Comparison of ENCODE assay signal across 8 mouse cellular contexts in genomic region chr1:90972911-90973573, GRCm38 (mm10). TPM values are rescaled to one million over a fixed set of nuclear protein-coding genes. Genes with fewer than 3 reads are reported as not detected.
DNase-seq lines count a peak whose midpoint lies in the region; ATAC-seq lines count a peak whose summit lies in the region.

No protein-coding gene starts in this region.

- H3K27me3 ChIP-seq in embryonic facial prominence, embryonic 14.5 days (replicated peaks; ENCODE audit: control insufficient read depth, insufficient read depth, low read length), result no peaks in the 10 kb centered on the region
- H3K27me3 ChIP-seq in heart, embryonic 10.5 days (ENCODE audit: insufficient read depth, poor library complexity, severe bottlenecking), result no peaks in the 10 kb centered on the region
- no peaks in the 10 kb centered on the region for H3K27me3 ChIP-seq in kidney, embryonic 14.5 days (ENCODE audit: control insufficient read depth, insufficient read depth, low read length)
- 0 out of 2 replicates have a peak, but pooled peaks cover 4% of the 10 kb centered on the region for H3K27me3 ChIP-seq in limb, embryonic 15.5 days
- H3K27me3 ChIP-seq in splenic B cell, adult 2 months (ENCODE audit: control insufficient read depth, insufficient read depth, low read length, poor library complexity, severe bottlenecking), result no peaks in the 10 kb centered on the region

- no peak overlapping the region for H3K27ac ChIP-seq in embryonic facial prominence, embryonic 14.5 days (replicated peaks; ENCODE audit: low read depth, low read length)
- H3K27ac ChIP-seq in heart, embryonic 10.5 days, result peak overlapping the region; percentile 85
- H3K27ac ChIP-seq in kidney, embryonic 14.5 days (ENCODE audit: low read depth, low read length), result no peak overlapping the region
- no peak overlapping the region for H3K27ac ChIP-seq in limb, embryonic 15.5 days

- H3K9me3 ChIP-seq in embryonic facial prominence, embryonic 14.5 days (ENCODE audit: control insufficient read depth, low read length), result no peaks in the 10 kb centered on the region
- H3K9me3 ChIP-seq in heart, embryonic 10.5 days, result no peaks in the 10 kb centered on the region
- no peaks in the 10 kb centered on the region for H3K9me3 ChIP-seq in kidney, embryonic 14.5 days (ENCODE audit: control insufficient read depth, low read length)
- H3K9me3 ChIP-seq in limb, embryonic 15.5 days, result no peaks in the 10 kb centered on the region

- H3K4me3 ChIP-seq in embryonic facial prominence, embryonic 14.5 days (ENCODE audit: low read depth, low read length), result no peak overlapping the region
- H3K4me3 ChIP-seq in heart, embryonic 10.5 days, result peak overlapping the region; percentile 12; the same call in 1 of the 2 replicates
- no peak overlapping the region for H3K4me3 ChIP-seq in kidney, embryonic 14.5 days (ENCODE audit: low read length)
- no peak overlapping the region for H3K4me3 ChIP-seq in limb, embryonic 15.5 days

- H3K36me3 ChIP-seq in embryonic facial prominence, embryonic 14.5 days (ENCODE audit: control insufficient read depth, insufficient read depth, low read length), result no peaks in the 10 kb centered on the region
- H3K36me3 ChIP-seq in heart, embryonic 10.5 days, result no peaks in the 10 kb centered on the region
- H3K36me3 ChIP-seq in kidney, embryonic 14.5 days (ENCODE audit: control insufficient read depth, insufficient read depth, low read length), result no peaks in the 10 kb centered on the region
- H3K36me3 ChIP-seq in limb, embryonic 15.5 days, result no peaks in the 10 kb centered on the region
- no peaks in the 10 kb centered on the region for H3K36me3 ChIP-seq in splenic B cell, adult 2 months (ENCODE audit: control insufficient read depth, insufficient read depth, low read length, poor library complexity, severe bottlenecking)

- peaks cover 26% of the 10 kb centered on the region for H3K4me1 ChIP-seq in embryonic facial prominence, embryonic 14.5 days (ENCODE audit: control insufficient read depth, insufficient read depth, low read length)
- H3K4me1 ChIP-seq in heart, embryonic 10.5 days, result peaks cover 66% of the 10 kb centered on the region
- peaks cover 14% of the 10 kb centered on the region for H3K4me1 ChIP-seq in kidney, embryonic 14.5 days (ENCODE audit: control insufficient read depth, insufficient read depth, low read length)
- peaks cover 28% of the 10 kb centered on the region for H3K4me1 ChIP-seq in limb, embryonic 15.5 days

- peak; percentile 88 for DNase-seq in 416B (ENCODE audit: low read depth)
- peak; percentile 93 to 95 for DNase-seq in adrenal gland, postnatal 36 days
- peak; percentile 90 for DNase-seq in embryonic facial prominence, embryonic 14.5 days (ENCODE audit: low spot score)
- peak; percentile 93 for DNase-seq in heart, embryonic 10.5 days (ENCODE audit: low spot score)
- DNase-seq in naive thymus-derived CD4-positive, alpha-beta T cell, adult 2 months (ENCODE audit: low read depth), result peak; percentile 81
- DNase-seq in splenic B cell, adult 2 months (ENCODE audit: low read depth, low spot score), result peak; percentile 79

- peak overlapping the region; percentile 30 for H3K4me2 ChIP-seq in embryonic facial prominence, embryonic 14.5 days (ENCODE audit: low read depth, low read length)
- H3K4me2 ChIP-seq in kidney, embryonic 14.5 days (replicated peaks; ENCODE audit: low read depth, low read length), result no peak overlapping the region
- no peak overlapping the region for H3K4me2 ChIP-seq in limb, embryonic 15.5 days

- peak; percentile 78 for ATAC-seq in embryonic facial prominence, embryonic 14.5 days (ENCODE audit: low read depth)
- ATAC-seq in kidney, embryonic 14.5 days (ENCODE audit: low FRiP score, low TSS enrichment), result peak; percentile 79
- no peak for ATAC-seq in limb, embryonic 15.5 days (ENCODE audit: insufficient number of reproducible peaks, low FRiP score, low TSS enrichment, low read depth)

- peak overlapping the region; percentile 32; the same call in 1 of the 2 replicates for H3K9ac ChIP-seq in embryonic facial prominence, embryonic 14.5 days (ENCODE audit: low read depth, low read length)
- no peak overlapping the region for H3K9ac ChIP-seq in kidney, embryonic 14.5 days (ENCODE audit: low read depth, low read length)
- H3K9ac ChIP-seq in limb, embryonic 15.5 days, result 0 out of 2 replicates have a peak overlapping the region, but pooled peaks have one; percentile 20

- WGBS in embryonic facial prominence, embryonic 14.5 days, result 9% methylated on average over 9 of the region's 9 CpGs
- 15% methylated on average over 9 of the region's 9 CpGs for WGBS in heart, embryonic 10.5 days
- WGBS in kidney, embryonic 14.5 days, result 29% methylated on average over 9 of the region's 9 CpGs
- 16% methylated on average over 9 of the region's 9 CpGs for WGBS in limb, embryonic 15.5 days

RNA-seq across cellular contexts. Expression of gene Rab17, which starts 3.6 kb away (rescaled TPM):
- not detected for total RNA-seq in adrenal gland, postnatal 36 days (2021)
- polyA plus RNA-seq in embryonic facial prominence, embryonic 14.5 days (2014; fragmentation: Nextera tagmentation; extraction: Ambion mirVana), result 2.4 and 2.5 TPM in 2 replicates
- polyA plus RNA-seq in heart, embryonic 10.5 days (2016; fragmentation: Nextera tagmentation; extraction: Ambion mirVana), result 0.71 and 0.94 TPM in 2 replicates
- polyA plus RNA-seq in kidney, embryonic 14.5 days (2014; fragmentation: Nextera tagmentation; extraction: Ambion mirVana), result 3.7 and 6.1 TPM in 2 replicates
- 2.4 and 2.5 TPM in 2 replicates for polyA plus RNA-seq in limb, embryonic 15.5 days (2015; fragmentation: Nextera tagmentation; extraction: Ambion mirVana)

RNA-seq across cellular contexts. Expression of gene Prlh, which starts 20.1 kb away (rescaled TPM):
- total RNA-seq in adrenal gland, postnatal 36 days (2021), result not detected
- not detected in 2 replicates for polyA plus RNA-seq in embryonic facial prominence, embryonic 14.5 days (2014; fragmentation: Nextera tagmentation; extraction: Ambion mirVana)
- not detected in 2 replicates for polyA plus RNA-seq in heart, embryonic 10.5 days (2016; fragmentation: Nextera tagmentation; extraction: Ambion mirVana)
- polyA plus RNA-seq in kidney, embryonic 14.5 days (2014; fragmentation: Nextera tagmentation; extraction: Ambion mirVana), result not detected in 2 replicates
- not detected in 2 replicates for polyA plus RNA-seq in limb, embryonic 15.5 days (2015; fragmentation: Nextera tagmentation; extraction: Ambion mirVana)

RNA-seq across cellular contexts. Expression of gene Lrrfip1, which starts 25.5 kb away (rescaled TPM):
- total RNA-seq in adrenal gland, postnatal 36 days (2021), result 10 to 100 TPM; 56.6 to 59.1 TPM
- polyA plus RNA-seq in embryonic facial prominence, embryonic 14.5 days (2014; fragmentation: Nextera tagmentation; extraction: Ambion mirVana), result 51.6 and 58.6 TPM in 2 replicates
- polyA plus RNA-seq in heart, embryonic 10.5 days (2016; fragmentation: Nextera tagmentation; extraction: Ambion mirVana), result 91.6 and 129 TPM in 2 replicates
- polyA plus RNA-seq in kidney, embryonic 14.5 days (2014; fragmentation: Nextera tagmentation; extraction: Ambion mirVana), result 25.7 and 33.6 TPM in 2 replicates
- polyA plus RNA-seq in limb, embryonic 15.5 days (2015; fragmentation: Nextera tagmentation; extraction: Ambion mirVana), result 56.8 and 72.0 TPM in 2 replicates

RNA-seq across cellular contexts. Expression of gene Mlph, which starts 58.2 kb away (rescaled TPM):
- total RNA-seq in adrenal gland, postnatal 36 days (2021), result 1 to 10 TPM; 2.2 to 2.3 TPM
- 0.86 and 1.1 TPM in 2 replicates for polyA plus RNA-seq in embryonic facial prominence, embryonic 14.5 days (2014; fragmentation: Nextera tagmentation; extraction: Ambion mirVana)
- polyA plus RNA-seq in heart, embryonic 10.5 days (2016; fragmentation: Nextera tagmentation; extraction: Ambion mirVana), result 0.26 and 0.53 TPM in 2 replicates
- 0.61 TPM in 1 of 2 replicates, not detected in the other for polyA plus RNA-seq in kidney, embryonic 14.5 days (2014; fragmentation: Nextera tagmentation; extraction: Ambion mirVana)
- 1.4 and 1.6 TPM in 2 replicates for polyA plus RNA-seq in limb, embryonic 15.5 days (2015; fragmentation: Nextera tagmentation; extraction: Ambion mirVana)
